Mouse (Mus musculus) neutrophil, adult 5-6 weeks (primary cell): ENCODE measurements around the gene Gnai2. TPM values are rescaled to one million over a fixed set of nuclear protein-coding genes. Genes with fewer than 3 reads are reported as not detected.
"Not testable (repeated sequence)": the region's sequence is repeated elsewhere in the genome, so short reads cannot be mapped to it uniquely, and the experiment has no call there.

Experiments
- ATAC-seq: fragments of 151-379, 151-347 bp; 2 replicates; pipeline ENCODE4 v1.8.0; 2017; ENCODE audit warnings: mild to moderate bottlenecking, moderate TSS enrichment; ENCODE audit not compliant: insufficient number of reproducible peaks, poor library complexity, low FRiP score, severe bottlenecking; ENCODE audit errors: extremely low read depth
- total RNA-seq: library from RNA; stranded (forward); fragments of 200-1000 nt; gene quantifications from 2 replicates; pipeline ENCODE4 v1.2.3, GENCODE M21; 2017

The Gnai2 gene
- total RNA-seq, 1 experiment from 2014 or later: 1,081 TPM

GRCm38 (mm10) chr9:107578587-107578986, 56.6 kb downstream of the Gnai2 start, which contains the start of gene Naa80:
Naa80 (plus strand) TSS chr9:107578887.
- no peak for ATAC-seq

- no peak for ATAC-seq
These were observed 57.3 kb downstream of the Gnai2 start for GRCm38 (mm10) chr9:107577871-107578270.

DNA sequence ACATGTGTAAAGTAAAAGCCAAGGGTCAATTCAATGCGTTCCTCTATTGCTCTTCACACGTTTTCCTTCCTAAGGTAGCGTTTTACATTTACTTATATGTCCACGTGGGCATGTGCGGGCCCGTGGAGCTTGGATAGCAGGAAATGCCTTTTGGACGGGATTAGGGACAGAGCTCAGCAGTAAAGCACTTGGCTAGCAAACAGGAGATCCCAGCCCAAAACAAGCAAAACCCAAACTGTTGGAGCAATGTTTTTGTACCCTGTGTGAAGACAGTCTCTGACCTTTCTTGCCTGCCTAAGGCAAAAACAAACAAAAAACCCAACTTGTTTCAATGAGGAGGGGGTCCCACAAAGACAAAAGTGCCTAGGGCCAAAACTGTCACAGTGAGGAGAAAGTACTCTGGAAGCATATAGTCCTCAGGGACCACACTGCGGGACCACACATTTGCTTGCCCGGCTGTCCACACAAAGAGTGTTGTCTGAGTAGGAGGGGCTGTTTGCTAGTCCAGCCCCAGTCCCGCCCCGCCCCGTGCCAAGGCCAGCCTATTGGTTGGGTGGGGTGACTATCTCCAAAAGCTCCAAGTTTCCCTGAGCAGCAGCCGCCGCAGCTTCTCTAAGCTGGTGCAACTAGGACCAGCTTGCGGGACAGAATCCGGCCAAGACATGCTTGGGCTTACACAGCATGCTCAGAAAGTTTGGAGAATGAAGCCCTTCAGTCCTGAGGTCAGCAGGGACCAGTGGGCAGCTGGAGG, 58.6 kb downstream of the Gnai2 start, which contains the start of gene Hyal1:
Gene Hyal1, plus strand, starts transcription at position 571 of the 751 bp plus-strand sequence.
- ATAC-seq: no peak

- no peak for ATAC-seq
These were observed 59.4 kb downstream of the Gnai2 start for GRCm38 (mm10) chr9:107575579-107576356.

DNA sequence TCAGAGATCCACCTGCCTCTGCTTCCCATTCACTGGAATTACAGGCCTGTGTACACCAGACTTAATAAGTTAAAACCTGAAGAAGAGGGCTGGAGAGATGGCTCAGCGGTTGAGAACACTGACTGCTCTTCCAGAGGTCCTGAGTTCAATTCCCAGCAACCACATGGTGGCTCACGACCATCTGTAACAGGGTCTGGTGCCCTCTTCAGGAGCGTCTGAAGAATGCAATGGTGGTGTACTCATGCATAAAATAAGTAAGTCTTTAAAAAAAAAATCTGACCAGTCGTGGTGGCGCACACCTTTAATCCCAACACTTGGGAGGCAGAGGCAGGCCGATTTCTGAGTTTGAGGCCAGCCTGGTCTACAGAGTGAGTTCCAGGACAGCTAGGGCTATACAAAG, 61.4 kb downstream of the Gnai2 start:
- not testable (repeated sequence) for ATAC-seq

GRCm38 (mm10) chr9:107572327-107572662, 62.9 kb downstream of the Gnai2 start:
- no peak for ATAC-seq

DNA sequence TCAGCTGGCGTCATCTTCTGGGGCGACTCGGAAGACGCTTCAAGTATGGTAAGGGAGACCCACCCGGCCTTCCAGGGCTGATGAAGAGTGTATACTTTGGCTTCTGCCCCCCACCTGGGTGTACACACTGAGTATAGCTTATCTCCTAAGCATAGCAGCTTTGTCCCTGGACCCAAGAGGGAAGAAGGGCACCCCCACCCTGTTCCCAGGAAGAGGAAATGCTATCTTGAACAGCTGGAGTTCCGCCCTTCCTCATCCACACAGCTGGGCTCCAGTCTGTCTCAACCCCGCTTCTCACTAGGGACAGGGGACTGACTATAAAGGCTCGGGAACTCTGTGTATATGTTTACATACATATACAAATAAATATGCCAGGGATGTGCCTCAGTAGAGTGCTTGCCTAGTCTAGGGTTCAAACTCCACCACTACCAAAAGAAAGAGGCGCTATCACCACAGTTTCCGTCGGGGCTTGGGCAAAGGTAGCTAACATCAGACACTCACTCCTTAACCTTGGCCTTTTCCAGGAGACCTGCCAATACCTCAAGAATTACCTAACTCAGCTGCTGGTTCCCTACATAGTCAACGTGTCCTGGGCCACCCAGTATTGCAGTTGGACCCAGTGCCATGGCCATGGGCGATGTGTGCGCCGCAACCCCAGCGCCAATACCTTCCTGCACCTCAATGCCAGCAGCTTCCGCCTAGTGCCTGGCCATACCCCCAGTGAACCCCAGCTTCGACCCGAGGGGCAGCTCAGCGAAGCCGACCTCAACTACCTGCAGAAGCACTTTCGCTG, 63.4 kb downstream of the Gnai2 start:
- no peak for ATAC-seq

- ATAC-seq: no peak
These were observed 64.3 kb downstream of the Gnai2 start for GRCm38 (mm10) chr9:107570845-107571244.

- ATAC-seq: no peak
These were observed 65.2 kb downstream of the Gnai2 start for GRCm38 (mm10) chr9:107570016-107570415.

GRCm38 (mm10) chr9:107569270-107569669, 65.9 kb downstream of the Gnai2 start:
- no peak for ATAC-seq

- peak; percentile 62 for ATAC-seq
These were observed 66.6 kb downstream of the Gnai2 start for GRCm38 (mm10) chr9:107568331-107569261.

GRCm38 (mm10) chr9:107567702-107568319, 67.4 kb downstream of the Gnai2 start, which contains the start of gene Hyal2:
Hyal2 (plus strand) TSS chr9:107567945.
- no peak for ATAC-seq

GRCm38 (mm10) chr9:107566855-107567254, 68.3 kb downstream of the Gnai2 start:
- no peak for ATAC-seq

GRCm38 (mm10) chr9:107566041-107566709, 69.0 kb downstream of the Gnai2 start:
- ATAC-seq: peak; percentile 38; the same call in 1 of the 2 replicates

DNA sequence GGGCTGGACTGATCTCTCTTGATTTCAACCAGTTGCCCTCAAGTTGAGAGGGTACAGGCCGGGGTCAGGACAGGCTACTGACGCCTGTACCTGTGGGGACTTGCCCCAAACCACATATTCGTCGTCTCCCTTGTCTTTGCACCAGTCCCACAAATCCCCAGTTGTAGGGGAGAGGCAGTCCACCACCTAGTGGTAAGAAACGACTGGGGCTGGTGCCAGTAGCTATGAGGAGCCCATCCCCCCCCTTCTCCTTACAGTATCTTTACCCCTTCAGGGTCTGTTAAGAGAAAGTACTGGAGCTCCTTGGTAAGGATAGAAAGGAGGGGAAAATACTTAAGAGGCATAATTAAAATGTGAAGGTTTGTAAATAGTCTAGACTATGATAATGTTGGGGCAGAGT, 69.6 kb downstream of the Gnai2 start:
- ATAC-seq: not testable (repeated sequence)
